ENCODE assay signal across 8 mouse cellular contexts in genomic region chr10:25488456-25488855, GRCm38 (mm10). TPM values are rescaled to one million over a fixed set of nuclear protein-coding genes. Genes with fewer than 3 reads are reported as not detected.
A peak's percentile ranks its signal among the peaks of the same experiment; 100 is the strongest.
DNase-seq lines count a peak whose midpoint lies in the region; ATAC-seq lines count a peak whose summit lies in the region.

No protein-coding gene starts in this region.

- no peak overlapping the region for H3K4me3 ChIP-seq in heart, embryonic 12.5 days
- no peak overlapping the region for H3K4me3 ChIP-seq in forebrain, embryonic 12.5 days (replicated peaks)
- H3K4me3 ChIP-seq in hindbrain, embryonic 14.5 days (replicated peaks; ENCODE audit: low read length), result no peak overlapping the region

- no peak overlapping the region for H3K4me2 ChIP-seq in heart, embryonic 12.5 days
- no peak overlapping the region for H3K4me2 ChIP-seq in forebrain, embryonic 12.5 days
- H3K4me2 ChIP-seq in hindbrain, embryonic 14.5 days (replicated peaks), result no peak overlapping the region

- no peaks in the 10 kb centered on the region for H3K4me1 ChIP-seq in heart, embryonic 12.5 days (replicated peaks)
- H3K4me1 ChIP-seq in forebrain, embryonic 12.5 days, result no peaks in the 10 kb centered on the region
- H3K4me1 ChIP-seq in hindbrain, embryonic 14.5 days (replicated peaks; ENCODE audit: control insufficient read depth, insufficient read depth, low read length), result no peaks in the 10 kb centered on the region

- H3K9ac ChIP-seq in heart, embryonic 12.5 days, result no peak overlapping the region
- no peak overlapping the region for H3K9ac ChIP-seq in forebrain, embryonic 12.5 days
- H3K9ac ChIP-seq in hindbrain, embryonic 14.5 days, result no peak overlapping the region

- no peaks in the 10 kb centered on the region for H3K9me3 ChIP-seq in heart, embryonic 12.5 days (replicated peaks)
- H3K9me3 ChIP-seq in forebrain, embryonic 12.5 days, result no peaks in the 10 kb centered on the region
- no peaks in the 10 kb centered on the region for H3K9me3 ChIP-seq in hindbrain, embryonic 14.5 days (ENCODE audit: control insufficient read depth, low read length)

- H3K27ac ChIP-seq in heart, embryonic 12.5 days (ENCODE audit: poor library complexity, severe bottlenecking), result no peak overlapping the region
- no peak overlapping the region for H3K27ac ChIP-seq in forebrain, embryonic 12.5 days
- H3K27ac ChIP-seq in hindbrain, embryonic 14.5 days, result no peak overlapping the region

- no peak for ATAC-seq in heart, embryonic 12.5 days (ENCODE audit: insufficient number of reproducible peaks, low FRiP score)
- ATAC-seq in forebrain, embryonic 12.5 days (ENCODE audit: low FRiP score), result peak; percentile 74; the same call in 1 of the 2 replicates
- ATAC-seq in hindbrain, embryonic 14.5 days (ENCODE audit: low FRiP score), result peak; percentile 66; the same call in 1 of the 2 replicates
- peak; percentile 97 for ATAC-seq in megakaryocyte progenitor cell, adult 5-6 weeks (replicated peaks; ENCODE audit: poor library complexity)

- peak; percentile 59 to 91 for DNase-seq in heart, adult 18-20 months
- DNase-seq in c-Kit-negative CD71-positive TER-119-positive erythroid progenitor cells, embryonic 14.5 days (ENCODE audit: low read depth, low spot score), result peak; percentile 1
- DNase-seq in hindbrain, embryonic 14.5 days (ENCODE audit: low spot score), result peak; percentile 82
- DNase-seq in layer of hippocampus, postnatal 14 days (ENCODE audit: low spot score in 2 of 2), result peak; percentile 53 to 79
- peak; percentile 81 for DNase-seq in right cerebral cortex, postnatal 4 days

- WGBS in heart, embryonic 12.5 days, result 14% methylated on average over 1 of the region's 1 CpGs
- WGBS in forebrain, embryonic 12.5 days, result 14% methylated on average over 1 of the region's 1 CpGs
- WGBS in hindbrain, embryonic 14.5 days, result 17% methylated on average over 1 of the region's 1 CpGs

- H3K27me3 ChIP-seq in heart, embryonic 12.5 days (replicated peaks), result no peaks in the 10 kb centered on the region
- H3K27me3 ChIP-seq in forebrain, embryonic 12.5 days, result no peaks in the 10 kb centered on the region
- no peaks in the 10 kb centered on the region for H3K27me3 ChIP-seq in hindbrain, embryonic 14.5 days (ENCODE audit: control insufficient read depth, insufficient read depth, low read length)

- H3K36me3 ChIP-seq in heart, embryonic 12.5 days, result peaks cover 26% of the 10 kb centered on the region
- H3K36me3 ChIP-seq in forebrain, embryonic 12.5 days (replicated peaks), result no peaks in the 10 kb centered on the region
- H3K36me3 ChIP-seq in hindbrain, embryonic 14.5 days (replicated peaks; ENCODE audit: control insufficient read depth, insufficient read depth), result no peaks in the 10 kb centered on the region

RNA-seq across cellular contexts. Expression of gene Smlr1, which starts 47.6 kb away (rescaled TPM):
- total RNA-seq in heart, adult 18-20 months (2021), result not detected
- not detected in 2 replicates for polyA plus RNA-seq in heart, embryonic 12.5 days (2016; fragmentation: Nextera tagmentation; extraction: Ambion mirVana)
- not detected in 2 replicates for polyA plus RNA-seq in forebrain, embryonic 12.5 days (2016; fragmentation: Nextera tagmentation; extraction: Ambion mirVana)
- polyA plus RNA-seq in hindbrain, embryonic 14.5 days (2014; fragmentation: Nextera tagmentation; extraction: Ambion mirVana), result not detected in 2 replicates
- total RNA-seq in layer of hippocampus, postnatal 14 days (2021), result under 1 TPM in 1 of 2 experiments, not detected in 1; 0.41 TPM
- total RNA-seq in megakaryocyte progenitor cell, adult 5-6 weeks (2015), result not detected in 2 replicates
- not detected in 2 replicates for total RNA-seq in megakaryocyte progenitor cell, adult 5-6 weeks (2017)

Comparison
In these comparisons a context has a peak if more than half of its experiments do, and no peak if none do; other contexts are left out.
1. DNase-seq: peak in every context shown above with its lines; median percentile 82 in hindbrain, embryonic 14.5 days; 81 in right cerebral cortex, postnatal 4 days; 75 in heart, adult 18-20 months; 66 in layer of hippocampus, postnatal 14 days; 1 in c-Kit-negative CD71-positive TER-119-positive erythroid progenitor cells, embryonic 14.5 days.